Mouse (Mus musculus) C2C12 (cell line): ENCODE data around the gene Nprl3.

ENCODE experiments used
- CEBPB ChIP-seq: IDR thresholded peaks from one replicate; pipeline ENCODE4 v1.6.1; 2011; ENCODE audit warnings: low read depth, mild to moderate bottlenecking, control low read depth, moderate library complexity
- CTCF ChIP-seq: IDR thresholded peaks from one replicate; pipeline ENCODE4 v1.5.1; 2011; ENCODE audit not compliant: control insufficient read depth, insufficient read depth, insufficient read length

DNA sequence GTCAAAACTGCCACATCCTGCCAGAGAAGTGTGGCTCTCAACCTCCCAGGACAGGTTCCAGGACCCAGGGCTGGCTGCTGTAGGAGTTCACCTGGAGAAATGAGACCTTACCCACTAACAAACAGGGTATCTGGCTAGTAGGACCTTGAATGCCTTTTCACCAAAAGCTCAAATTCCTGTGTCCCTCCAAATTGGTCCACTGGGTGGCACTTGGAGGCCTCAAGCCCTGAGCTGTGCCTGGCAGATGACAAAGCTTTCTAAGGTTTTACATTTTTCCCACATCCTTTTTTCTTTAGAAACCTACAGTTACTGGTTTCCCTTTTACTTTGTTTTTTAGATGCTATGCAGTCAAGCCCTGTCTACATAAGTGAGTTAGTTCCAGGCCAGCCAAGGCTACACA lies 20.4 kb downstream of the Nprl3 start:
- TF ChIP-seq CTCF (peak; percentile 16), CEBPB (no peak)
